Mouse (Mus musculus) olfactory bulb, adult 2 months (tissue): Measurements from ENCODE around the gene Olfr697. TPM values are rescaled to one million over a fixed set of nuclear protein-coding genes. Genes with fewer than 3 reads are reported as not detected.
"Not testable (repeated sequence)": the region's sequence is repeated elsewhere in the genome, so short reads cannot be mapped to it uniquely, and the experiment has no call there.

Experiments used
- H3K27ac ChIP-seq: fragments of 200-500 bp; 2 replicates; pipeline ENCODE4 v1.5.1; 2012; ENCODE audit warnings: low read depth, low read length; ENCODE audit not compliant: insufficient read depth
- H3K4me1 ChIP-seq: fragments of 200-500 bp; 2 replicates; pipeline ENCODE4 v1.6.1; 2012; ENCODE audit warnings: low read length; ENCODE audit not compliant: control insufficient read depth, insufficient read depth
- H3K4me3 ChIP-seq: fragments of 200-500 bp; 2 replicates; pipeline ENCODE4 v1.5.1; 2012; ENCODE audit warnings: mild to moderate bottlenecking, low read depth, low read length, moderate library complexity; ENCODE audit not compliant: insufficient read depth
- CTCF ChIP-seq: fragments of 200-500 bp; IDR thresholded peaks from 2 replicates; pipeline ENCODE4 v1.5.1; 2012; ENCODE audit warnings: low read depth, mild to moderate bottlenecking, low read length, moderate library complexity; ENCODE audit not compliant: insufficient read depth
- POLR2A ChIP-seq: fragments of 200-500 bp; IDR thresholded peaks from 2 replicates; pipeline ENCODE4 v1.6.1; 2012; ENCODE audit warnings: mild to moderate bottlenecking, low read depth, low read length, moderate library complexity; ENCODE audit not compliant: insufficient read depth
- WGBS: fragments of 180-500 bp; shearing (Covaris S2); methylation state at CpG from one replicate; pipeline ENCODE4 v1.1.7; 2018; 5-methylcytosine and 5-hydroxymethylcytosine counted together
- polyA plus RNA-seq: library from polyadenylated mRNA; stranded (reverse); fragments of >200 nt; gene quantifications from 2 replicates; pipeline ENCODE4 v1.2.4, GENCODE M21; 2012; ENCODE audit warnings: low replicate concordance; ENCODE audit not compliant: missing spikeins, insufficient read depth, insufficient read length

The Olfr697 gene
- polyA plus RNA-seq, result not detected in 2 replicates

GRCm38 (mm10) chr7:106742343-106742742 is at the start of gene Olfr697:
Olfr697 (minus strand) TSS chr7:106742443.
- no peak for TF ChIP-seq CTCF
- H3K27ac ChIP-seq, result no peak within 1 kb of the TSS
- H3K4me3 ChIP-seq, result no peak within 1 kb of the TSS
- H3K4me1 ChIP-seq, result no peaks in the 10 kb centered on the region
- WGBS, result 81% methylated on average over 1 of the region's 1 CpGs

- TF ChIP-seq CTCF (no peak), POLR2A (no peak)
- no peak overlapping the region for H3K27ac ChIP-seq
- no peaks in the 10 kb centered on the region for H3K4me1 ChIP-seq
- no peak overlapping the region for H3K4me3 ChIP-seq
These were observed 46.1 kb upstream of the Olfr697 start for GRCm38 (mm10) chr7:106788330-106788729.

- WGBS, result 91% methylated on average over 2 of the region's 2 CpGs
- H3K27ac ChIP-seq, result not testable (repeated sequence)
These were observed 18.8 kb upstream of the Olfr697 start for GRCm38 (mm10) chr7:106761008-106761407.

GRCm38 (mm10) chr7:106758800-106759199 is 16.6 kb upstream of the Olfr697 start:
- Histone ChIP-seq H3K4me3 (no peak overlapping the region), H3K27ac (no peak overlapping the region), H3K4me1 (no peaks in the 10 kb centered on the region)
- TF ChIP-seq CTCF (no peak), POLR2A (no peak)
- 86% methylated on average over 2 of the region's 2 CpGs for WGBS

More at GRCm38 (mm10) chr7:106761008-106761407, 18.8 kb upstream of the Olfr697 start:
- H3K4me3 ChIP-seq, H3K4me1 ChIP-seq: not testable (repeated sequence)

- TF ChIP-seq CTCF (no peak), POLR2A (no peak)
- H3K4me3 ChIP-seq, result no peak within 1 kb of the TSS
- no peaks in the 10 kb centered on the region for H3K4me1 ChIP-seq
- H3K27ac ChIP-seq, result no peak within 1 kb of the TSS
These were observed 13.1 kb upstream of the Olfr697 start, which contains the start of gene Olfr698 for GRCm38 (mm10) chr7:106755297-106755696. Olfr698 (minus strand) TSS chr7:106755397.

GRCm38 (mm10) chr7:106745811-106746210 is 3.6 kb upstream of the Olfr697 start:
- WGBS, result 87% methylated on average over 5 of the region's 5 CpGs
- Histone ChIP-seq H3K4me1 (no peaks in the 10 kb centered on the region), H3K27ac (no peak overlapping the region), H3K4me3 (no peak overlapping the region)
- TF ChIP-seq CTCF (no peak), POLR2A (no peak)

- H3K4me1 ChIP-seq, result no peaks in the 10 kb centered on the region
- H3K27ac ChIP-seq, result no peak overlapping the region
- H3K4me3 ChIP-seq, result no peak overlapping the region
- no peak for TF ChIP-seq POLR2A
- no peak for TF ChIP-seq CTCF
These were observed 5.2 kb downstream of the Olfr697 start for GRCm38 (mm10) chr7:106737028-106737427.

- Histone ChIP-seq H3K4me1 (no peaks in the 10 kb centered on the region), H3K4me3 (no peak overlapping the region), H3K27ac (no peak overlapping the region)
- 66% methylated on average over 2 of the region's 2 CpGs for WGBS
- TF ChIP-seq CTCF (no peak), POLR2A (no peak)
These were observed 8.5 kb downstream of the Olfr697 start for GRCm38 (mm10) chr7:106733717-106734116.

- WGBS, result 90% methylated on average over 2 of the region's 2 CpGs
These were observed 16.6 kb downstream of the Olfr697 start for GRCm38 (mm10) chr7:106725654-106726053.

GRCm38 (mm10) chr7:106716296-106716695 is 25.9 kb downstream of the Olfr697 start, which contains the start of gene Olfr695:
Olfr695 (minus strand) TSS chr7:106716396.
- H3K27ac ChIP-seq, result no peak within 1 kb of the TSS
- TF ChIP-seq POLR2A, result no peak
- no peak for TF ChIP-seq CTCF
- H3K4me3 ChIP-seq, result no peak within 1 kb of the TSS
- no peaks in the 10 kb centered on the region for H3K4me1 ChIP-seq

More at GRCm38 (mm10) chr7:106725654-106726053, 16.6 kb downstream of the Olfr697 start:
- H3K27ac ChIP-seq, H3K4me1 ChIP-seq, H3K4me3 ChIP-seq: not testable (repeated sequence)

GRCm38 (mm10) chr7:106711463-106711862 is 30.8 kb downstream of the Olfr697 start:
- TF ChIP-seq POLR2A (no peak), CTCF (no peak)

GRCm38 (mm10) chr7:106707705-106708104 is 34.5 kb downstream of the Olfr697 start:
- H3K4me1 ChIP-seq, H3K27ac ChIP-seq, H3K4me3 ChIP-seq: not testable (repeated sequence)
- WGBS, result 86% methylated on average over 10 of the region's 10 CpGs

More at GRCm38 (mm10) chr7:106711463-106711862, 30.8 kb downstream of the Olfr697 start:
- H3K4me3 ChIP-seq, result no peak overlapping the region
- 87% methylated on average over 6 of the region's 6 CpGs for WGBS
- no peak overlapping the region for H3K27ac ChIP-seq
- no peaks in the 10 kb centered on the region for H3K4me1 ChIP-seq
